Mouse (Mus musculus) MEL (cell line): ENCODE data around the gene Map7. TPM values are rescaled to one million over a fixed set of nuclear protein-coding genes. Genes with fewer than 3 reads are reported as not detected.

Source experiments
- DNase-seq: peaks from one replicate; pipeline ENCODE4 v3.0.0; 2011; ENCODE audit warnings: low read depth, low spot score
- H3K27ac ChIP-seq: 2 replicates; pipeline ENCODE4 v1.5.1; 2012; ENCODE audit warnings: low read depth, mild to moderate bottlenecking, control low read depth, low read length, moderate library complexity; ENCODE audit not compliant: control insufficient read depth
- H3K27me3 ChIP-seq, 2 experiments: fragments of 150-350 bp in 1 of 2; sonication (generic) in 1 of 2; 2 replicates each; pipeline ENCODE4 v1.6.1; 2012; ENCODE audit warnings: low read length in 2 of 2, mild to moderate bottlenecking in 2 of 2, improper control_type of control experiment in 1 of 2, moderate library complexity in 1 of 2; ENCODE audit not compliant: insufficient read depth in 2 of 2, control insufficient read depth in 1 of 2
- H3K36me3 ChIP-seq, 2 experiments: 2 replicates each; pipeline ENCODE4 v1.6.1; 2012 to 2014; ENCODE audit warnings: low read length in 2 of 2, improper control_type of control experiment in 1 of 2, inconsistent platforms in 1 of 2, mild to moderate bottlenecking in 1 of 2; ENCODE audit not compliant: insufficient read depth in 2 of 2, control insufficient read depth in 1 of 2
- H3K4me1 ChIP-seq, 2 experiments: fragments of 150-350 bp in 1 of 2; sonication (generic) in 1 of 2; 2 replicates each; pipeline ENCODE4 v1.6.1; 2012; ENCODE audit warnings: low read length in 2 of 2, improper control_type of control experiment in 1 of 2, mild to moderate bottlenecking in 1 of 2; ENCODE audit not compliant: insufficient read depth in 2 of 2, control insufficient read depth in 1 of 2
- H3K4me3 ChIP-seq, 2 experiments: fragments of 150-350 bp in 1 of 2; sonication (generic) in 1 of 2; 2 replicates each; pipeline ENCODE4 v1.5.1; 2012; ENCODE audit warnings: low read depth in 2 of 2, low read length in 2 of 2, mild to moderate bottlenecking in 2 of 2, moderate library complexity in 2 of 2, control low read depth in 1 of 2, improper control_type of control experiment in 1 of 2; ENCODE audit not compliant: control insufficient read depth in 1 of 2, insufficient read depth in 1 of 2
- H3K79me2 ChIP-seq: 2 replicates; pipeline ENCODE4 v1.6.1; 2012; ENCODE audit warnings: mild to moderate bottlenecking, low read length, moderate library complexity; ENCODE audit not compliant: control insufficient read depth, poor library complexity, insufficient read depth
- H3K9ac ChIP-seq: 2 replicates; pipeline ENCODE4 v1.6.1; 2012; ENCODE audit warnings: low read depth, mild to moderate bottlenecking, control low read depth, low read length, moderate library complexity; ENCODE audit not compliant: control insufficient read depth, poor library complexity, severe bottlenecking
- H3K9me3 ChIP-seq: fragments of 150-350 bp; sonication (generic); replicated peaks from 2 replicates; pipeline ENCODE4 v1.6.1; 2012; ENCODE audit warnings: mild to moderate bottlenecking, low read length, improper control_type of control experiment, moderate library complexity; ENCODE audit not compliant: insufficient read depth
- CHD1 ChIP-seq: IDR thresholded peaks from 2 replicates; pipeline ENCODE4 v1.6.1; 2012; ENCODE audit warnings: low read depth, mild to moderate bottlenecking, inconsistent platforms, low read length, improper control_type of control experiment
- CHD2 ChIP-seq: IDR thresholded peaks from 2 replicates; pipeline ENCODE4 v1.6.1; 2011; ENCODE audit warnings: low read length, improper control_type of control experiment
- CTCF ChIP-seq, 3 experiments: IDR thresholded peaks in 2 of 3; conservative IDR thresholded peaks in 1 of 3; 2 replicates each; pipeline ENCODE4 v1.5.1; 2011 to 2012; ENCODE audit warnings: low read length in 3 of 3, low read depth in 2 of 3, mild to moderate bottlenecking in 2 of 3, improper control_type of control experiment in 1 of 3, inconsistent platforms in 1 of 3, mixed read lengths in 1 of 3, moderate library complexity in 1 of 3; ENCODE audit not compliant: control insufficient read depth in 1 of 3, insufficient read depth in 1 of 3, poor library complexity in 1 of 3, severe bottlenecking in 1 of 3
- ELF1 ChIP-seq: IDR thresholded peaks from 2 replicates; pipeline ENCODE4 v1.6.1; 2014; ENCODE audit warnings: low read depth, mild to moderate bottlenecking, inconsistent platforms, low read length, improper control_type of control experiment, moderate library complexity
- EP300 ChIP-seq, 2 experiments: IDR thresholded peaks; 2 replicates each; pipeline ENCODE4 v1.6.1; 2011; ENCODE audit warnings: improper control_type of control experiment in 2 of 2, low read length in 2 of 2, low read depth in 1 of 2, mild to moderate bottlenecking in 1 of 2
- GATA1 ChIP-seq: IDR thresholded peaks from 2 replicates; pipeline ENCODE4 v1.6.1; 2011; ENCODE audit warnings: low read depth, low read length, improper control_type of control experiment
- HCFC1 ChIP-seq: IDR thresholded peaks from 2 replicates; pipeline ENCODE4 v1.6.1; 2012; ENCODE audit warnings: low read depth, mild to moderate bottlenecking, inconsistent platforms, low read length, improper control_type of control experiment, moderate library complexity
- JUND ChIP-seq: IDR thresholded peaks from 2 replicates; pipeline ENCODE4 v1.6.1; 2011; ENCODE audit warnings: low read depth, mild to moderate bottlenecking, improper control_type of control experiment, low read length
- MAFK ChIP-seq: IDR thresholded peaks from 2 replicates; pipeline ENCODE4 v1.6.1; 2011; ENCODE audit warnings: low read depth, mild to moderate bottlenecking, low read length, improper control_type of control experiment, borderline replicate concordance
- MAX ChIP-seq: IDR thresholded peaks from 2 replicates; pipeline ENCODE4 v1.6.1; 2011; ENCODE audit warnings: low read length, improper control_type of control experiment
- MAZ ChIP-seq: IDR thresholded peaks from 2 replicates; pipeline ENCODE4 v1.6.1; 2012; ENCODE audit warnings: low read depth, mild to moderate bottlenecking, inconsistent platforms, low read length, improper control_type of control experiment
- MXI1 ChIP-seq: IDR thresholded peaks from 2 replicates; pipeline ENCODE4 v1.6.1; 2011; ENCODE audit warnings: mild to moderate bottlenecking, low read depth, low read length, improper control_type of control experiment
- MYB ChIP-seq: IDR thresholded peaks from 2 replicates; pipeline ENCODE4 v1.6.1; 2011; ENCODE audit warnings: mild to moderate bottlenecking, low read depth, low read length, improper control_type of control experiment
- MYC ChIP-seq: IDR thresholded peaks from 2 replicates; pipeline ENCODE4 v1.6.1; 2011; ENCODE audit warnings: low read depth, mild to moderate bottlenecking, low read length, improper control_type of control experiment, moderate library complexity
- NELFE ChIP-seq: IDR thresholded peaks from 2 replicates; pipeline ENCODE4 v1.6.1; 2011; ENCODE audit warnings: low read depth, low read length, improper control_type of control experiment
- NRF1 ChIP-seq: IDR thresholded peaks from 2 replicates; pipeline ENCODE4 v1.6.1; 2014; ENCODE audit warnings: low read depth, mild to moderate bottlenecking, inconsistent platforms, low read length, improper control_type of control experiment, moderate library complexity; ENCODE audit not compliant: poor library complexity, insufficient read depth, severe bottlenecking
- POLR2A ChIP-seq, 2 experiments: IDR thresholded peaks; 2 replicates each; pipeline ENCODE4 v1.6.1; 2011 to 2012; ENCODE audit warnings: low read length in 2 of 2, mild to moderate bottlenecking in 2 of 2, control low read depth in 1 of 2, improper control_type of control experiment in 1 of 2, low read depth in 1 of 2, moderate library complexity in 1 of 2; ENCODE audit not compliant: control insufficient read depth in 1 of 2, insufficient read depth in 1 of 2, poor library complexity in 1 of 2
- POLR2AphosphoS2 ChIP-seq: IDR thresholded peaks from 2 replicates; pipeline ENCODE4 v1.6.1; 2011; ENCODE audit warnings: low read length, improper control_type of control experiment
- POLR2AphosphoS5 ChIP-seq: IDR thresholded peaks from 2 replicates; pipeline ENCODE4 v1.6.1; 2012; ENCODE audit warnings: low read depth, borderline replicate concordance, mild to moderate bottlenecking, inconsistent platforms, low read length, moderate library complexity, mixed read lengths
- RAD21 ChIP-seq: IDR thresholded peaks from 2 replicates; pipeline ENCODE4 v1.6.1; 2011; ENCODE audit warnings: mild to moderate bottlenecking, low read depth, low read length, improper control_type of control experiment
- RCOR1 ChIP-seq: IDR thresholded peaks from 2 replicates; pipeline ENCODE4 v1.6.1; 2012; ENCODE audit warnings: low read depth, mild to moderate bottlenecking, inconsistent platforms, low read length, improper control_type of control experiment
- SIN3A ChIP-seq: IDR thresholded peaks from 2 replicates; pipeline ENCODE4 v1.6.1; 2012; ENCODE audit warnings: low read length, improper control_type of control experiment, inconsistent platforms
- SMC3 ChIP-seq: IDR thresholded peaks from 2 replicates; pipeline ENCODE4 v1.6.1; 2011; ENCODE audit warnings: low read depth, low read length, improper control_type of control experiment
- TAL1 ChIP-seq: IDR thresholded peaks from 2 replicates; pipeline ENCODE4 v1.6.1; 2012; ENCODE audit warnings: mild to moderate bottlenecking, inconsistent platforms, low read length, moderate library complexity, mixed read lengths
- TBP ChIP-seq: IDR thresholded peaks from 2 replicates; pipeline ENCODE4 v1.8.0; 2011; ENCODE audit warnings: low read depth, low read length, improper control_type of control experiment
- TCF12 ChIP-seq: IDR thresholded peaks from 2 replicates; pipeline ENCODE4 v1.6.1; 2014; ENCODE audit warnings: low read depth, mild to moderate bottlenecking, inconsistent platforms, low read length, improper control_type of control experiment, moderate library complexity
- USF1 ChIP-seq: IDR thresholded peaks from 2 replicates; pipeline ENCODE4 v1.6.1; 2014; ENCODE audit warnings: low read depth, mild to moderate bottlenecking, inconsistent platforms, low read length, improper control_type of control experiment, moderate library complexity
- ZKSCAN1 ChIP-seq: IDR thresholded peaks from 2 replicates; pipeline ENCODE4 v1.6.1; 2012; ENCODE audit warnings: low read depth, mild to moderate bottlenecking, inconsistent platforms, low read length, improper control_type of control experiment, moderate library complexity
- ZMIZ1 ChIP-seq: IDR thresholded peaks from 2 replicates; pipeline ENCODE4 v1.6.1; 2012; ENCODE audit warnings: low read depth, mild to moderate bottlenecking, inconsistent platforms, low read length, improper control_type of control experiment, moderate library complexity
- ZNF384 ChIP-seq: IDR thresholded peaks from 2 replicates; pipeline ENCODE4 v1.6.1; 2012; ENCODE audit warnings: low read depth, mild to moderate bottlenecking, inconsistent platforms, low read length, improper control_type of control experiment
- polyA plus RNA-seq, 2 experiments: library from polyadenylated mRNA; stranded (reverse) in 1 of 2; unstranded in 1 of 2; fragments of >175 nt in 1 of 2; fragments of >200 nt in 1 of 2; gene quantifications; 2 replicates each; pipeline versions ENCODE4 v1.2.1 to v1.2.4; 2012; ENCODE audit warnings: low replicate concordance in 2 of 2, low read depth in 1 of 2; ENCODE audit not compliant: insufficient read length in 2 of 2, insufficient read depth in 1 of 2, missing spikeins in 1 of 2
- total RNA-seq: library from RNA; depleted of rRNA; stranded (reverse); fragments of 300-350 nt; gene quantifications from 2 replicates; pipeline ENCODE4 v1.2.3, GENCODE M21; 2012

Gene Map7
- total and polyA plus RNA-seq, 3 experiments, result 3.1 to 9.5 TPM; not detected in 1

- Histone ChIP-seq H3K36me3 (peaks cover 0 to 15% of the 10 kb centered on the region in 2 experiments; a peak in 2 of 4 replicates), H3K9me3 (no peaks in the 10 kb centered on the region), H3K9ac (no peak overlapping the region), H3K4me3 (no peak overlapping the region), H3K79me2 (no peaks in the 10 kb centered on the region), H3K27ac (no peak overlapping the region), H3K27me3 (no peaks in the 10 kb centered on the region), H3K4me1 (peaks cover 10 to 24% of the 10 kb centered on the region in 2 experiments)
- no peak for DNase-seq
- TF ChIP-seq SMC3 (no peak), SIN3A (no peak), HCFC1 (no peak)
Measured at GRCm38 (mm10) chr10:20132933-20133652, 15.2 kb upstream of the Map7 start.

GRCm38 (mm10) chr10:20135350-20136058 is 12.8 kb upstream of the Map7 start:
- Histone ChIP-seq H3K9me3 (no peaks in the 10 kb centered on the region), H3K4me1 (peaks cover 10 to 24% of the 10 kb centered on the region in 2 experiments), H3K27me3 (no peaks in the 10 kb centered on the region), H3K9ac (peak overlapping the region; percentile 62), H3K4me3 (peak overlapping the region; percentile 51 to 62), H3K36me3 (peaks cover 0 to 15% of the 10 kb centered on the region in 2 experiments; a peak in 2 of 4 replicates), H3K27ac (peak overlapping the region; percentile 84), H3K79me2 (no peaks in the 10 kb centered on the region)
- DNase-seq, result peak; percentile 92
- TF ChIP-seq MYC (peak; percentile 96), SMC3 (no peak), ZNF384 (no peak), POLR2A (IDR thresholded peaks at IDR 0.05; ENCODE audit: control insufficient read depth in 1 of 2, insufficient read depth in 1 of 2, low read depth in 1 of 2, low read length in 2 of 2, poor library complexity in 1 of 2) (peak in 1 of 2 experiments; percentile 43; a peak in 1 of 4 replicates), RAD21 (no peak), ZKSCAN1 (no peak), MYB (peak; percentile 86), TCF12 (peak; percentile 92), CHD1 (no peak), JUND (no peak), MAX (peak; percentile 90), CHD2 (no peak), MAFK (no peak), NELFE (peak; percentile 47), NRF1 (no peak), ELF1 (no peak), MXI1 (peak; percentile 87), GATA1 (peak; percentile 89), USF1 (no peak), RCOR1 (peak; percentile 83), POLR2AphosphoS5 (no peak), ZMIZ1 (no peak), CTCF (IDR thresholded peaks at IDR 0.05 in 2 of 3, conservative IDR thresholded peaks at IDR 0.05 in 1 of 3; ENCODE audit: control insufficient read depth in 1 of 3, insufficient read depth in 1 of 3, low read depth in 2 of 3, low read length in 3 of 3, poor library complexity in 1 of 3, severe bottlenecking in 1 of 3) (no peak), SIN3A (peak; percentile 84), POLR2AphosphoS2 (no peak), MAZ (no peak), TAL1 (peak; percentile 92), EP300 (IDR thresholded peaks at IDR 0.05; ENCODE audit: low read depth in 1 of 2, low read length in 2 of 2) (peak; percentile 95 to 96), TBP (peak; percentile 59; the same call in 1 of the 2 replicates)
